Mouse (Mus musculus): ENCODE measurements around the gene H2-M3. TPM values are rescaled to one million over a fixed set of nuclear protein-coding genes. Genes with fewer than 3 reads are reported as not detected.
"Not testable (repeated sequence)": the region's sequence is repeated elsewhere in the genome, so short reads cannot be mapped to it uniquely, and the experiment has no call there.

H2-M3 gene
- 1 to 10 TPM; 1.7 to 2.2 TPM for total RNA-seq (2021)
- long read RNA-seq, experiment 1, partial matches to known transcripts, result 0 of 1 reads
- long read RNA-seq, experiment 1, other reads (novel, unspliced or antisense), result 0 of 1 reads
- long read RNA-seq, experiment 2, partial matches to known transcripts, result 0 of 2 reads
- long read RNA-seq, experiment 2, other reads (novel, unspliced or antisense), result 0 of 2 reads

DNA sequence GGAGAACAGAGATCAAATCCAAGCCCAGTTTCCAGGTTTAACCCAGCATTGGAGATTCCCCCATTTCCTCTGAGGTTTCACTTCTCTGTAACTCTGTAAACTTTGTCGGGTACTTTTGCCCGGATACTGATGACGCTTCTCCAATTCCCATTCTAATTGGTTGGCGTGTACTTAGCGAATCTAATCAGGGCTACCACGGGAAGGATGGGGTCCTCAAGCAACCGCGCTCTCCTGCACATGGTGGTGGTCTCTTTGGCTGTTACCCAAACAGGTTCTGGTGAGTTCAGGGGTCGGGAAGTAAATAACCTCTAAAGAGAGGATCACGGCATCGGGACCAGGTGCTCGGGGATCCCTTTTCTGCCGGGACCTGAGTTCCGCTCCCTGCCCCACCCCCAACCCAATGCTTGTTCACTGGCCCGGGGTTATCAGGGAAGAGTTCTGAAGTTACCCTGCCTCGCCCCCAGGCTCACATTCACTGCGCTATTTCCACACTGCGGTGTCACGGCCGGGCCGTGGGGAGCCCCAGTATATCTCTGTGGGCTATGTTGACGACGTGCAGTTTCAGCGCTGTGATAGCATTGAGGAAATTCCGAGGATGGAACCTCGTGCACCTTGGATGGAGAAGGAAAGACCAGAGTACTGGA lies at the start of gene H2-M3:
Gene H2-M3, plus strand, starts transcription at position 163 of the 644 bp plus-strand sequence.
- DNase-seq, result peak; percentile 83

DNA sequence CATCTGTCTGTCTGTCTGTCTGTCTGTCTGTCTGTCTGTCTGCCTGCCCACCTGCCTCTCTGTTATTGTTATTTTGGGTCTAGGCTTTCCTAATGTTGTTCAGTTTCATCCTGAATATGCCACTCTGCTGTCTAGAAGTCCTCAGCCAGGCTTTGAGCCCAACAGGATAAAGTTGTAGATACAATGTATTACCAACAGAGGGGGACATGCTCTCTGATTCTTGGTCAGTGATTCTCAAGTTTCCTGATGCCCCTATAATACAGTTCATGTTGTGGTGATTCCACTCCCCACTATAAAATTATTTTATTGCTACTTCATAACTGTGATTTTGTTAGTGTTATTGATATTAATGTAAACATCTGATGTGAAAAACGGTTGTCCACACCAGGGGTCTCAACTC lies 48.1 kb upstream of the H2-M3 start:
- DNase-seq, result no peak

DNA sequence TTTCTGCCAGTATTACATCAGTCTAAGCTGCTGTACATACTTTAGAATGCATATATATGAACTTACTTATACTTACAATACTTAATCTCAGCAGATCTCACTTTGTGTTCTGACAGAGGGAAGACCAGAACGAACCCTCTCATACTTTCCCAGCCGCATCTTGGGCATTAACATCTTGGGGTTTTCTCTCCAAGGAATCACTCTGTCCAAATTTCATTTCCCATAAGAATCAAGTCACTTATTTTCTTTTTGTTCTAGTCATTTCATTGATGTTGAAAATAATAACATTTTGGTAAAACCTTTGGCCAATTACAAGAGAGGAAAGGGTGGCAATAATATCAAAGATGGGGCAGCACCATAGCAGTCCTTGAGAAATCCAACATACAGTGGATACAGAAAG lies 32.8 kb upstream of the H2-M3 start, which contains the start of gene Olfr97:
Gene Olfr97, minus strand, starts transcription at position 101 of the 400 bp plus-strand sequence.
- DNase-seq, result not testable (repeated sequence)

DNA sequence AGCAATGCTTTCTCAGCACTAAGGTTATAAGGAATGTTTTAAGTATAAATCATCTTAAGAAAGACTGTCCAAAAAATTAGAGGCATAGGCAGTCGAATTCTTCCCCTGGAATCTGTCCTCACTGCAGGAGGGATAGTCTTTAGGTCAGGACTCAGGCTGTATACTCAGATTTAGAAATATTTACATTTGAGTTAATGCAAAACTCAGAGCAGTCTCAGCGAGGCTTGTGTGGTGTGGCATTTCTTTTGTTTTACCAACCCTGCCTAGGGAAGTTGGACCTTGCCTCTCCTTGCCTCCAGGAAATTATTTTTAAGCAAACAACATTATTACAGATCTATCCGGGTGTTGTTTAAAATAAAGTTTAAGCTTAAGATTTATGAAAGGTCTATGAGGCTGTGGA lies 27.8 kb upstream of the H2-M3 start:
- no peak for DNase-seq

DNA sequence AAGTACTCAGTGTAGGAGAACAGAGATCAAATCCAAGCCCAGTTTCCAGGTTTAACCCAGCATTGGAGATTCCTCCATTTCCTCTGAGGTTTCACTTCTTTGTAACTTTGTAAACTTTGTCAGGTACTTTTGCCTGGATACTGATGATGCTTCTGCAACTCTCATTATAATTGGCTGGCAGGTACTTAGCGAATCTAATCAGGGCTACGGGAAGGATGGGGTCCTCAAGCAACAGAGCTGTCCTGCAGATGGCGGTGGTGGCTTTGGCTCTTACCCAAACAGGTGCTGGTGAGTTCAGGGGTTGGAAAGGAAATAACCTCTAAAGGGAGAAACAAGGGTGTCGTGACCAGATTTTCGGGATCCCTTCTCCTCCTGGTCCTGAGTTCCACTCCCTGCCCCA lies 23.3 kb upstream of the H2-M3 start:
- peak; percentile 9 for DNase-seq

DNA sequence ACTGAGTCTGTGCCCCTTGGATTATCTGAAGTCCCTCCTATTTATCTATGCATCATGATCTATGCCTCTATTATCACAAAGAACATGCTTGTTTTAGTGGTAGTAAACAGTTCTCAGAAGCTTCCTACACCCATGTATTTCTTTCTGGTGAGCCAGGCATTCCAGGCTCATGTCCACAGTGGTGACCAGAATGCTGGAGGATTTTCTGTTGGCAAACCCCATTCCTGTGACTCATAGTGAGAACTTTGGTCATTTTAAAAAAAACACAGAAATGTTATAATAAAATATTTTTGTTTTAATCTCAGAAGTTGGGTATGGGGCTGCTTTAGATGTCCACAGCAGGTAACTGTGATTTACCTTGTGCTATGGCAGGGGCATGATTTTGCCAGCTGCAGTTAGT lies 20.6 kb upstream of the H2-M3 start:
- DNase-seq, result no peak

DNA sequence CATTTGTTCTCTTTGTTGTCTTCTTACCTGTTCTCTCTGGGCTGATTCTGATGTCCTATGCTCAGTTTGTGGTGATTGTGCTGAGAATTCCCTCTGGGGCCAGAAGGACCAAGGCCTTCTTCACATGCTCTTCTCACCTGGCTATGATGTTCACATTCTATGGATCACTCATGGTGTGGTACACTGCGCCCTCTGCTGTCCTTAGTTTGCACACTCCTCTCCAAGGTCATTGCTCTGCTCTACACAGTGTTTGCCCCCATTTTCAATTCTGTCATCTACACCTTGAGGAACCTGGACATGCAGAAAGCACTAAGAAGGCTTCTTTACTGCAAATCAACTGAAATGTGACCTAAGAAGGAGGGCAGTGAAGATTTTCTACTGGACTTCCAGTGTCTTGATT lies 19.5 kb upstream of the H2-M3 start:
- DNase-seq, result no peak

DNA sequence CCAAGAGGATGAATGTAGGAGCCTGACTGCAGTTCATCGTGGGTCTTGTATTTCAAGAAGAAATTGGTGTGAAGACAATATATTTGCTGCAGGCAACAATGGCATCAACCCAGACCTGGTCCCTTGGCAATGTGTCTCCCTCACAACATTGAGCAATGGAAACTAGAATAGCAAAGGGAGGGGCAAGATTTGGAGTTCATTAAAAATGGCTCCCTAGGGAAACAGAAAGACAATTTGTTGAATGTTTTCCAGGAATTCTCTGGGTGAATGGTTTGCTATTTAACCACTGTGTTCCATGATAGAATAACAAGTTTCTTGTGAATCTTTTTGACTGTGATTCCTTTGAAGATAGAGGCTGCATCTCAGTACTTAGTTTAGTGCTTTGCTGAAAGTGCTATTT lies 6.4 kb upstream of the H2-M3 start, which contains the start of gene Olfr98:
Gene Olfr98, minus strand, starts transcription at position 124 of the 400 bp plus-strand sequence.
- no peak for DNase-seq

DNA sequence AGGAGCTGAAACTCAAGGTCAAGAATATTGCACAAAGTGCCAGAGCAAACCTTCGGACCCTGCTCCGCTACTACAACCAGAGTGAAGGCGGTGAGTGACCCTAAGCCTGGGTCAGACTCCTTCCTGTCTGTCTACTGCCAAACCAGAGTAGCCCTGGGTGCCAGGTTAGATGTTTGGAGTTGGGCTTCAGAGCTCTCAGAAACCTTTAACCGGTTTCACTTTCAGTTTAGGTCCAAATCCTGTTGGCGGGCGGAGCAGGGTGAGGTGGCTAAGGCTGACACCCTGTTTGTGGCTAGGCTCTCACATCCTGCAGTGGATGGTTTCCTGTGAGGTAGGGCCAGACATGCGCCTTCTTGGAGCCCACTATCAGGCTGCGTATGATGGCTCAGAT lies 677 bp downstream of the H2-M3 start:
- DNase-seq, result peak; percentile 25

DNA sequence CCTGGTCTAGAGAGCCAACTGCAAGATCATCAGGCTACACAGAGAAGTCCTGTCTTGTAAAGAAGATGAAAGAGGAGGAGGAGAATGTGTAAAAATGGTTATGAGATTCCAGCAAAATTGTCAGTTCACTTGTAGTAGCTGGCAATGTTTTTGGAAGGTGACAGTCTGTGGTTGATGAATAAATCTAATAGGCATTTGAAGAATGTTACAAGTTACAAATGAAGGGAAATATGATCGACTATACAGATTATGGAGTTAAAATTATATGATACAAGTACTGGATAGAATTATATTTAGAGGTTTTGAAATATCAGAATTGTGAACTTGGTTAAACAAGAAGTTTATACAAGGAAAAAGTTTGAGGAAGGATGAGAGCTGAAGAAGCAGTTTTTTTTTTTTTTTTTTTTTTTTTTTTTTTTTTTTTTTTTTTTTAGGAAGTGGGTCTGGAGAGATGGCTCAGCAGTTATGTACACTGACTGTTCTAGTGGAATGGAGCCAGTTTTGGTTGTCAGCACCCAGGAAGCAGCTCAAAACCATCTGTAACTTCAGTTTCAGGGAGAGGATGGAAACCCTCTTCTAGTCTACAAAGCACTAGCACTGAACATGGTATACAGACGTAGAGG lies 5.7 kb downstream of the H2-M3 start:
- no peak for DNase-seq

DNA sequence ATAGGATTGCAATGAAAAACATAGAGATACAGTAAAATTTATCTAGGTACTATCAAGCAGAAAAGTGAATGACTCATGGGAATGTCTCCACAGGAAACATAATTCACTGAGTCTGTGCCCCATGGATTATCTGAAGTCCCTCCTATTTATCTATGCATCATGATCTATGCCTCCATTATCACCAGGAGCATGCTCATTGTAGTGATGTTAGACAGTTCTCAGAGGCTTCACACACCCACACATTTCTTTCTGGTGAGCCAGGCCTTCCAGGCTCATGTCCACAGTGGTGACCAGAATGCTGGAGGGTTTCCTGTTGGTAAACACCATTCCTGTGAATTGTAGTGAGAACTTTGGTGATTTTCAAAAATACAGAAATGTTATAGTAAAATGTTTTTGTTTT lies 6.6 kb downstream of the H2-M3 start:
- DNase-seq, result no peak

DNA sequence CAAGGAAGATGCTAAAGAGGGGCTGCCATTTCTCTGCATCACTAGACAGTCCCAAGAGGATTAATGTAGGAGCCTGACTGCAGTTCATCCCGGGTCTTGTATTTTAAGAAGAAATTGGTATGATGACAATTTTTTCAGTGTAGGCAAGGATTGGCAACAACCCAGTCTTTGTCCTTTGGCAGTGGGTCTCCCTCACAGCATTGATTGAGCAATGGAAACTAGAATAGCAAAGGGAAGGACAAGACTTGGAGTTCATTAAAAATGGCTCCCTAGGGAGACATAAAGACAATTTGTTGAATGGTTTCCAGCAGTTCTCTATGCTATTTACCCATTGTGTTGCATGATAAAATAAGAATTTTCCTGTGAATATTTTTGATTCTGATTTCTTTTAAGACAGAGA lies 10.3 kb downstream of the H2-M3 start:
- no peak for DNase-seq

DNA sequence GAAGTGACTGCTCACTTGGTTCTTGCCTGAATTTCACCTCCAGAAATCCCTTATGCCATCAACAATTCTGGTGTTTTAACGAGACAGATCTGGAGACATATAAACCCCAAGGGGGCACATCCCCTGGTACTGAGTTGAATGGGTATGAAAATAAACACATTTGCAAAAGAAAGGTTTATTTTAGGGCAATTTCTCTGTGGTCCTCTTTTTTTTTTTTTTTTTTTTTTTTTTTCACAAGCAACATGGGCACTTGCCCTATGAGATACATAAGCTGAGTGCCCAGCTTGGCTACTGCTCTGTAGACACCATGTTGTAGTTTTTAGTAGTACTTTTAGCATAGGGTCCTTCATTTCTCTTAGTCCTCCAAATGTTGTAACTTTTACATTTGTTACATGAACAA lies 13.3 kb downstream of the H2-M3 start, which contains the start of gene Olfr99:
Gene Olfr99, minus strand, starts transcription at position 101 of the 400 bp plus-strand sequence.
- no peak for DNase-seq

DNA sequence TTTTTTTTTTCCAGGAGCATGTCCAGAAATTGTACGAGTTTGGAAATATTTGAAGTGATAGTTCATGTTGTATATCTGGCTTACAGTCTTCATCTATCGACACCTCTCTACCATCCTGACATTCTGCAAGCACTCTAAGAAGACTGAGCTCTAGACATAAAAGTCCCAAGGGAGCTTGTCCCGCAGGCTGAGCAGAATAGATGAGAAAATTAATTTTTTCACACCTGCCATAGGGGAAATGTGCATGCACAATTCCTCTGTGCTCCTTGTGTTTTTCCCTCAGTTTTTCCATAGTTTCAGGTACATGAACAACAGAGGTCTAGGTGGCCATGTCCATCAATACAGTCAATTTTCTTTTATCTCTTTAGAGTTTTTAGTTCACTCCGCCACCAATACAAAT lies 34.2 kb downstream of the H2-M3 start, which contains the start of gene Olfr101:
Gene Olfr101, minus strand, starts transcription at position 101 of the 400 bp plus-strand sequence.
- no peak for DNase-seq

DNA sequence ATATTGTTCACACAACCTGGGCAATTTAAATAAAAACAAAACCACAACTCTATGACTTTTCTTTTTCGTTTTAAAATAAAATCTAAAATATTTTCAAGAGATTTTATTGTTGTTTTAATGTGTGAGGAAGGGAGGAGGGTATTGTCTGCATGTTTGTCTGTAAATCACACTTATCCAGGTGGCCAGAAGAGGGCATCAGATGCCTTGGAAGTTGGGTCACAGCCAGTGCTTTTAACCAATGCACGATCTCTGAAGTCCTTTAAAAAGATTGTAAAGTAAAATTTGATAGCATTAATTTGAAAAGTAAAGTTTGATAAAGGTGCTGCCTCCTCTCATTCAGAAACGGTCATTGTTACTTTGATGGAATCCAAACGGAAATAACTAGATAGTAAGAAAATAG lies 38.5 kb downstream of the H2-M3 start:
- DNase-seq, result no peak

DNA sequence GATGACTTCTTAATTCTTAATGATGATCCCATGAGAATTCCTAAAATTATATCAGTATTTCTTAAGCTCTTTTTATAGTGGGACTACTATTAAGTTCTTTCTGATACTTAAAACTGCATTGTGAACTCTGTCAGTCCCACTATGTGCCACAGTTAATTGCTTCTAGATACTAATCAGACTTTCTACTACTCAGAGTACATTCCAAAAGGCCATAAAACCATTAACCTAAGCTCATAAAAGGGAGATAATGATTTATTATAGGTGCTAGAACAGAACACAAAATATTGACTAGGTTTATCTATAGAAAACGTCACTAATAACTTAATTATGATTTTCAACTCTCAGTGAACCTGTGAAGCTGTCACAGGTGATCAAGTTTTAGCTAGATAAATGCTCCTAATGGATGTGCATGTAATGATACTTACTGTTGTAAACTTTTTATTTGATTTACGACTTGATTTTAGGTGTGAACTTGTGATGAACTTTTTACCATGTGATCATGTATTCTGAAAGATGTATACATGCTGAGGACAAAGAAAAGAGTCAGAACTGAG lies 40.2 kb downstream of the H2-M3 start:
- DNase-seq, result no peak

DNA sequence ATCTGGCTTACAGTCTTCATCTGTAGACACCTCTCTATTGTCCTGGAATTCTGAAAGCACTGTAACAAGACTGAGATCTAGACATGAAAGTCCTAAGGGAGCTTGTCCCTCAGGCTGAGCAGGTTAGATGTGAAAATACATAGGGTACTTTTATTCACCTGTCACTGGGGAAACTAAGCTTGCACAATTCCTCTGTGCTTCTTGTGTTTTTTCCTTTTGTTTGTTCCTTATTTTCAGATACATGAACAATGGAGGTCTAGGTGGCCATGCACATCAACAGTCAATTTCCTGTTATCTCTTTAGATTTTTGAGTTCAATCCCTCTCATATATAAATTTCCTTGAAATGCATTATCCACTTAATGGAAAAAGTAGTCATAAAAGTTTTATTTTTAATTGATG lies 46.9 kb downstream of the H2-M3 start, which contains the start of gene Olfr102:
Gene Olfr102, minus strand, starts transcription at position 101 of the 400 bp plus-strand sequence.
- DNase-seq, result no peak

Other genes starting within 250 kb of the H2-M3 start
- not detected for gene Mog, start 246.8 kb upstream of the H2-M3 start, total RNA-seq (2021)
- gene Gabbr1, start 224.3 kb upstream of the H2-M3 start, total RNA-seq (2021), result 10 to 100 TPM; 12.8 to 20.1 TPM
- not detected for gene Olfr90, start 181.7 kb upstream of the H2-M3 start, total RNA-seq (2021)
- gene Olfr91, start 171.9 kb upstream of the H2-M3 start, total RNA-seq (2021), result not detected
- gene Olfr92, start 150.1 kb upstream of the H2-M3 start, total RNA-seq (2021), result not detected
- not detected for gene Olfr93, start 108.7 kb upstream of the H2-M3 start, total RNA-seq (2021)
- gene Ubd, start 76.3 kb upstream of the H2-M3 start, total RNA-seq (2021), result not detected
- not detected for gene Olfr94, start 69.2 kb upstream of the H2-M3 start, total RNA-seq (2021)
- gene Olfr95, start 57.1 kb upstream of the H2-M3 start, total RNA-seq (2021), result not detected
- not detected for gene Olfr96, start 50.1 kb upstream of the H2-M3 start, total RNA-seq (2021)
- not detected for gene Olfr97, start 32.9 kb upstream of the H2-M3 start, total RNA-seq (2021)
- gene Olfr98, start 6.5 kb upstream of the H2-M3 start, total RNA-seq (2021), result not detected
- gene Olfr99, start 13.2 kb downstream of the H2-M3 start, total RNA-seq (2021), result not detected
- gene Olfr101, start 34.1 kb downstream of the H2-M3 start, total RNA-seq (2021), result not detected
- gene Olfr102, start 46.8 kb downstream of the H2-M3 start, total RNA-seq (2021), result not detected
- not detected for gene Olfr103, start 69.5 kb downstream of the H2-M3 start, total RNA-seq (2021)
- not detected for gene Olfr104-ps, start 89.4 kb downstream of the H2-M3 start, total RNA-seq (2021)
- not detected for gene Olfr105-ps, start 108.8 kb downstream of the H2-M3 start, total RNA-seq (2021)
- not detected for gene Olfr106-ps, start 120.2 kb downstream of the H2-M3 start, total RNA-seq (2021)
- not detected for gene Olfr107, start 129.0 kb downstream of the H2-M3 start, total RNA-seq (2021)
- not detected for gene Olfr108, start 175.3 kb downstream of the H2-M3 start, total RNA-seq (2021)
- not detected for gene Olfr109, start 188.7 kb downstream of the H2-M3 start, total RNA-seq (2021)
- gene H2-M2, start 213.3 kb downstream of the H2-M3 start, total RNA-seq (2021), result not detected
- gene Olfr110, start 222.2 kb downstream of the H2-M3 start, total RNA-seq (2021), result not detected
- not detected for gene Olfr111, start 237.8 kb downstream of the H2-M3 start, total RNA-seq (2021)